Mouse (Mus musculus) midbrain, embryonic 13.5 days (tissue): Measurements from ENCODE around the gene Dapk3. TPM values are rescaled to one million over a fixed set of nuclear protein-coding genes. Genes with fewer than 3 reads are reported as not detected.

Source experiments
- ATAC-seq: fragments of 200-750 bp; cut with Nextera tagmentation; 2 replicates; pipeline ENCODE4 v1.8.0; 2017; ENCODE audit warnings: mild to moderate bottlenecking, moderate TSS enrichment, moderate library complexity
- H3K27ac ChIP-seq: fragments of 300-500 bp; sonication (generic); 2 replicates; pipeline ENCODE4 v1.5.1; 2015; ENCODE audit warnings: inconsistent platforms, mild to moderate bottlenecking, moderate library complexity
- H3K27me3 ChIP-seq: fragments of 300-500 bp; sonication (generic); 2 replicates; pipeline ENCODE4 v1.6.1; 2015; ENCODE audit warnings: mild to moderate bottlenecking, inconsistent platforms
- H3K36me3 ChIP-seq: fragments of 300-500 bp; sonication (generic); 2 replicates; pipeline ENCODE4 v1.6.1; 2015; ENCODE audit warnings: mild to moderate bottlenecking, inconsistent platforms
- H3K4me1 ChIP-seq: fragments of 300-500 bp; sonication (generic); replicated peaks from 2 replicates; pipeline ENCODE4 v1.6.1; 2015; ENCODE audit warnings: inconsistent platforms
- H3K4me2 ChIP-seq: fragments of 300-500 bp; sonication (generic); replicated peaks from 2 replicates; pipeline ENCODE4 v1.6.1; 2015; ENCODE audit warnings: moderate library complexity, mild to moderate bottlenecking, inconsistent platforms
- H3K4me3 ChIP-seq: fragments of 300-500 bp; sonication (generic); replicated peaks from 2 replicates; pipeline ENCODE4 v1.5.1; 2015; ENCODE audit warnings: mild to moderate bottlenecking, inconsistent platforms
- H3K9ac ChIP-seq: fragments of 300-500 bp; sonication (generic); replicated peaks from 2 replicates; pipeline ENCODE4 v1.6.1; 2015; ENCODE audit warnings: mild to moderate bottlenecking, inconsistent platforms
- H3K9me3 ChIP-seq: fragments of 300-500 bp; sonication (generic); 2 replicates; pipeline ENCODE4 v1.6.1; 2016; ENCODE audit warnings: mild to moderate bottlenecking, inconsistent platforms
- WGBS: fragments of 180-500 bp; shearing (Covaris S2); methylation state at CpG from one replicate; pipeline ENCODE4 v1.1.7; 2015; 5-methylcytosine and 5-hydroxymethylcytosine counted together
- polyA plus RNA-seq: library from polyadenylated mRNA; unstranded; fragments of >200 nt; fragmentation: Nextera tagmentation; extraction: Ambion mirVana; gene quantifications from 2 replicates; pipeline ENCODE4 v1.2.1, GENCODE M21; 2015

Gene Dapk3
- polyA plus RNA-seq, 1 experiment from 2014 or later: 67.3 TPM

GRCm38 (mm10) chr10:81140005-81140404, 42.8 kb upstream of the Dapk3 start:
- Histone ChIP-seq H3K9me3 (no peaks in the 10 kb centered on the region), H3K9ac (peak overlapping the region; percentile 94; the same call in 1 of the 2 replicates), H3K4me1 (peaks cover 61% of the 10 kb centered on the region), H3K4me3 (peak overlapping the region; percentile 67), H3K27me3 (peaks cover 10% of the 10 kb centered on the region), H3K27ac (peak overlapping the region; percentile 30; the same call in 1 of the 2 replicates), H3K36me3 (peaks cover 18% of the 10 kb centered on the region), H3K4me2 (peak overlapping the region; percentile 95)
- WGBS: 58% methylated on average over 8 of the region's 8 CpGs
- no peak for ATAC-seq

DNA sequence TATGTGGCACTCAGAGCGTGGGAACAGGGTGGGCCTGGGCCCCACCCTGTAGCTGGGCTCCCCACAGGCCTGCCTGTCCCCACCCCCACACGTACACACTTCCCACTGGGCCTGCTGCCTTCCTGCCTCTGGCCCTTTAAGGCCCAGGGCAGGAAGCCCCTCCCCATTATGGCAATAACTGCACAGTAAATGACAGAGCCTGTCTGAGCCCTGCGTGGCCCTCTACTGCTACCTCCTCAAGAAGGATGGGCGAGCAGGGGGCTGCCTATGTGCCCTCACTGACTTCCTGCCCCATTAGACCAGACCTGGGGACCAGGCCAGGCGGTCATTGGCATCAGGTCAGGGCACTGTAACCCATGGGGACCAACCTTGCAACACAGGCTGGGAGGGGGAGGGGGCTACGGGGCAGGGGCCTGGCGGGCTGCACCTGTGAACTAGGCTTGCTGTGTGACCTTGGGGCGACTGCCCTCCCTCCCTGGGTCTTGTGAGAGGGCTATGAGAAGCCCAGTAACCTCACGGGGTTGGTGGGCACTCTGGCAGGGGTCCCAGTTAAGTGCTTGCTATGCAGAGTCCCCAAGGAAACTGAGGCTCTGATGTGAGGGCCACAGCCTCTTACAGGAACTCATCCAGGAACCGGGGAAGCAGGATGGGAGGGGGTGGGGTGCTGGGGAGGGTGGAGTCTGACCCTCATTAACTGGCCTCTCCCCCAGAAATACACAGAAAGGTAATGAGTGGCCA, 41.9 kb upstream of the Dapk3 start:
- H3K4me3 ChIP-seq: no peak overlapping the region; the same call in 1 of the 2 replicates

DNA sequence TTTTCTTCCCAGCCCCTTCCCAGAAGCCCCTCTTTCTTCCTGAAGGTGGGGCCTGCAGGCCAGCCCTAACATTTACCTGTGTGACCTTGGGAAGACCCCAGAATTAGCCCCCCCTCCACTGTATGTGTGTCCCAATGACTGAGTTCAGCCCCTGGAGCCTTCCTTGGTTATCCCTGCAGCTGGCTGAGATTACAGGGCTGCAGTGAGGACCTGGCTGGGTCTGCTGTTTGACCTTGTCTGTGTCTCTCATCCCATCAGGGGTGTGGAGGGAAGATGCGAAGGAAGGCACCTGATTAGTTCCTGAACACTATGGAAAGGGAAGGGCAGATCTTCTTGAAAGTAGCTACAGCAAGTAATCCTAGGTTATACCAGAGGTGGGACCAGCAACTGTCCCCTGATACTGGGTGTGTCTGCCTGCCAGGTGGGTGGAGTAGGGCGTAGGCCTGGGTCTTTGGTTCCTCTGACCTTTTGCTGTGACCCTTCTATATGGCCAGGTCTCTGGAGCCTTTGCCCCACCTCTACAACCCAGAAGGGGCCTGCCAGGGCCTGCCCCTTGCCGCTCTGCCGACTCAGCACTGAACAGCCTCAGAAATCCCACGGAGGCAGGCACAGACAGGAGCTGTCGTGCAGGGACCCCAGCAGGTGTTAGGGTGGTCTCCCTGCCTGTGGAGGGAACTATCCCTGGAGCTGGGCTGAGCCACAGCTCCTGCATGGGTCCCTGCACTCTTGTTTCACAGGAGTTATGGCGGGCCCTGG, 41.2 kb upstream of the Dapk3 start:
- 85% methylated on average over 7 of the region's 7 CpGs for WGBS
- 0 out of 2 replicates have a peak overlapping the region, but pooled peaks have one; percentile 95 for H3K4me2 ChIP-seq
- H3K9me3 ChIP-seq: no peaks in the 10 kb centered on the region
- H3K4me1 ChIP-seq: peaks cover 50% of the 10 kb centered on the region
- no peak overlapping the region for H3K27ac ChIP-seq
- no peaks in the 10 kb centered on the region for H3K27me3 ChIP-seq
- no peak for ATAC-seq
- H3K9ac ChIP-seq: peak overlapping the region; percentile 32; the same call in 1 of the 2 replicates
- no peak overlapping the region for H3K4me3 ChIP-seq
- H3K36me3 ChIP-seq: peaks cover 34% of the 10 kb centered on the region

More for the DNA sequence above, 41.9 kb upstream of the Dapk3 start:
- 70% methylated on average over 10 of the region's 10 CpGs for WGBS
- Histone ChIP-seq H3K4me1 (peaks cover 53% of the 10 kb centered on the region), H3K27me3 (peaks cover under 1% of the 10 kb centered on the region; the same call in 1 of the 2 replicates), H3K4me2 (peak overlapping the region; percentile 95; the same call in 1 of the 2 replicates), H3K36me3 (peaks cover 27% of the 10 kb centered on the region), H3K9me3 (no peaks in the 10 kb centered on the region), H3K27ac (no peak overlapping the region), H3K9ac (peak overlapping the region; percentile 32)
- ATAC-seq: no peak

DNA sequence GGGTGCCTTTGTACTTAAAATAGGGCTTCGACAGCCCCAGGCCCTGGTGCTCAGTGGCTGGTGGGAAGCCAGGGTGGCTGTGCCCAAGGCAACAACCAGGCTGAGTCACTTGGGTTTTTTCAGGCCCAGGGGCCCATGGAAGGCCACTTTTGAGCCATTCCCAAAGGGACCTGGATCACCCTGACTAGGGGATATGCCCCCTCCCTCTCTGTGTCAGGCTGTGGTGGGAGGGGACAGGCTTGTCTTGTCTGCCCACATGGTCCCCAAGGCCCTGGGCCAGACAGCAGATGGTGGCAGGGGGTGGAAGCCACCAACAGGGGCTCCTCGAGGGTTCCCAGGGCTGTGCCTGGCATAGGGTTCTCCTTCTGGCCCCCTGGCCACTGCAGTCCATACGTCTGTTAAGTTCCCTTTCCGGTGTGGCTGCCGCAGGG, 40.2 kb upstream of the Dapk3 start:
- Histone ChIP-seq H3K4me3 (no peak overlapping the region), H3K9me3 (no peaks in the 10 kb centered on the region), H3K36me3 (peaks cover 43% of the 10 kb centered on the region), H3K4me2 (no peak overlapping the region), H3K27me3 (no peaks in the 10 kb centered on the region), H3K27ac (peak overlapping the region; percentile 47; the same call in 1 of the 2 replicates), H3K4me1 (peaks cover 50% of the 10 kb centered on the region), H3K9ac (peak overlapping the region; percentile 32; the same call in 1 of the 2 replicates)
- ATAC-seq: no peak
- 66% methylated on average over 5 of the region's 5 CpGs for WGBS

DNA sequence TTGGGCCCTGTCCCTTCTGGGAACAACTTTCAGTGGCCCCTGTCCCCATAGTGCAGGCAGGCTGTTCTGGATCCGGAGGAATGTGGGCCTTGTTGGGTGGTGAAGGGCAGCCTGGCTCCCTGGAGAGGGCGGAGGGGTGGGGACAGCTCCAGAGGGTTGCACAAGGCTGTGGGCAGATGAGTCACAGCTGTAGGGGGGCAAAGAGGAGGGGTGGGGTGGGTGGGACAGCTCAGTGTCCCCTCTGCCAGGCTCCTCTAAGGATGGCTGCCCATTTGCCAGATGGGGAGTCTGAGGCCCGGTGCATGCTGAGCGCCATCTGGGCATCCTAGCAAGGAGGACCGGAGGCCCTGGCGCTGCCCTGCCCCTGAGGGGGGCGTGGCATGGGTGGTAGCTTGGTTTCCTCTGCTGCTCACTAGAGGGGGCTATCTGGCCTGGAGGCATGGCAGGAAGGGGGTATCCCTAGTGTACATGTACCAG, 39.6 kb upstream of the Dapk3 start:
- Histone ChIP-seq H3K4me3 (no peak overlapping the region), H3K4me1 (peaks cover 47% of the 10 kb centered on the region), H3K9ac (no peak overlapping the region), H3K4me2 (no peak overlapping the region), H3K27ac (no peak overlapping the region; the same call in 1 of the 2 replicates), H3K27me3 (no peaks in the 10 kb centered on the region), H3K36me3 (peaks cover 50% of the 10 kb centered on the region), H3K9me3 (no peaks in the 10 kb centered on the region)
- WGBS: 90% methylated on average over 7 of the region's 7 CpGs
- no peak for ATAC-seq

- no peak for ATAC-seq
- H3K27me3 ChIP-seq: no peaks in the 10 kb centered on the region
- WGBS: 95% methylated on average over 52 of the region's 52 CpGs
- no peak overlapping the region for H3K4me2 ChIP-seq
- peaks cover 57% of the 10 kb centered on the region for H3K36me3 ChIP-seq
- H3K4me1 ChIP-seq: peaks cover 39% of the 10 kb centered on the region
- no peaks in the 10 kb centered on the region for H3K9me3 ChIP-seq
- H3K27ac ChIP-seq: no peak overlapping the region
- no peak overlapping the region for H3K4me3 ChIP-seq
- no peak overlapping the region for H3K9ac ChIP-seq
Observed at GRCm38 (mm10) chr10:81143845-81144437, 38.9 kb upstream of the Dapk3 start.

DNA sequence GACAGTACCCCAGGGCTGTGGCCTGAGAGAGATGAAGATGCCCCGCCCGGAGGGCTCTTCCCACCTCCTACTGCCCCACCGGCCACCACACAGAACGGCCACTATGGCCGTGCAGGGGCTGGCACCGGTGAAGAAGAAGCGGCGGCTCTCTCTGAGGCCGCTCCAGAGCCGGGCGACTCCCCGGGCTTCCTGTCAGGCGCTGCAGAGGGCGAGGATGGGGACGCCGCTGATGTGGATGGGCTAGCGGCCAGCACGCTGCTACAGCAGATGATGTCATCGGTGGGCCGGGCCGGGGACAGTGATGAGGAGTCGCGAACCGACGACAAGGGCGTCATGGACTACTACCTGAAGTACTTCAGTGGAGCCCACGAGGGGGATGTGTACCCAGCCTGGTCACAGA, 38.1 kb upstream of the Dapk3 start:
- Histone ChIP-seq H3K4me1 (peaks cover 32% of the 10 kb centered on the region), H3K9me3 (no peaks in the 10 kb centered on the region), H3K27ac (no peak overlapping the region), H3K36me3 (peaks cover 64% of the 10 kb centered on the region), H3K9ac (no peak overlapping the region), H3K4me2 (no peak overlapping the region), H3K4me3 (no peak overlapping the region), H3K27me3 (no peaks in the 10 kb centered on the region)
- 96% methylated on average over 27 of the region's 27 CpGs for WGBS
- no peak for ATAC-seq

DNA sequence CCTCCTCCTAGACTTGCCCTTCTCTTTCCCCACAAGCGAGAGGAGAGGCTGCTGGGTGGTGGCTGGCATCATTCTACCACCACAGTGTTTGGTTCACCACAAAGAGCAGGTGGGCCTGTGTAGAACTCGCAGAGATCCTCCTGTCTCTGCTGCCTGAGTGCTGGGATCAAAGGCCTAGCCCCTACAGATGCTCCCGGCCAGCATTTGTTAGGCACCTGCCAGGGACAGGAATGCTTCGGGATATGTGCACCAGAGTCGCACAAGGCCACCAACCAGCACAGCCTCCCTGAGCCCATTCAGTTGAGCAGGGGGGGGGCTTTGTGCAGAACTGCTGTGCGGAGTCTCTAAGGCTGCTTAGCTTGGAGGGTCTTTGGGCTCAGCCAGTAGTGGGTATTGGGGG, 37.5 kb upstream of the Dapk3 start:
- H3K4me2 ChIP-seq: no peak overlapping the region
- H3K4me3 ChIP-seq: no peak overlapping the region
- H3K36me3 ChIP-seq: peaks cover 71% of the 10 kb centered on the region
- H3K9me3 ChIP-seq: no peaks in the 10 kb centered on the region
- no peak overlapping the region for H3K9ac ChIP-seq
- H3K27me3 ChIP-seq: no peaks in the 10 kb centered on the region
- no peak overlapping the region for H3K27ac ChIP-seq
- no peak for ATAC-seq
- H3K4me1 ChIP-seq: peaks cover 26% of the 10 kb centered on the region
- 97% methylated on average over 6 of the region's 6 CpGs for WGBS

GRCm38 (mm10) chr10:81145778-81146177, 37.0 kb upstream of the Dapk3 start:
- Histone ChIP-seq H3K4me3 (no peak overlapping the region), H3K9ac (no peak overlapping the region), H3K27ac (no peak overlapping the region), H3K9me3 (no peaks in the 10 kb centered on the region), H3K27me3 (no peaks in the 10 kb centered on the region), H3K4me2 (no peak overlapping the region), H3K4me1 (peaks cover 21% of the 10 kb centered on the region), H3K36me3 (peaks cover 73% of the 10 kb centered on the region)
- no peak for ATAC-seq
- WGBS: 92% methylated on average over 7 of the region's 7 CpGs

GRCm38 (mm10) chr10:81146296-81146695, 36.5 kb upstream of the Dapk3 start:
- WGBS: 89% methylated on average over 4 of the region's 4 CpGs
- ATAC-seq: no peak
- no peak overlapping the region for H3K4me3 ChIP-seq
- H3K4me1 ChIP-seq: peaks cover 16% of the 10 kb centered on the region
- H3K36me3 ChIP-seq: peaks cover 73% of the 10 kb centered on the region
- no peak overlapping the region for H3K27ac ChIP-seq
- no peak overlapping the region for H3K9ac ChIP-seq
- H3K27me3 ChIP-seq: no peaks in the 10 kb centered on the region
- H3K4me2 ChIP-seq: no peak overlapping the region
- H3K9me3 ChIP-seq: no peaks in the 10 kb centered on the region

- Histone ChIP-seq H3K9ac (no peak overlapping the region), H3K27me3 (no peaks in the 10 kb centered on the region), H3K9me3 (no peaks in the 10 kb centered on the region), H3K4me3 (no peak overlapping the region), H3K36me3 (peaks cover 83% of the 10 kb centered on the region), H3K4me2 (no peak overlapping the region), H3K27ac (no peak overlapping the region), H3K4me1 (no peaks in the 10 kb centered on the region)
- no peak for ATAC-seq
- WGBS: 73% methylated on average over 6 of the region's 6 CpGs
Observed at GRCm38 (mm10) chr10:81151261-81151660, 31.5 kb upstream of the Dapk3 start.

GRCm38 (mm10) chr10:81152609-81153008, 30.2 kb upstream of the Dapk3 start:
- Histone ChIP-seq H3K4me2 (no peak overlapping the region), H3K4me3 (no peak overlapping the region), H3K4me1 (no peaks in the 10 kb centered on the region), H3K27ac (0 out of 2 replicates have a peak overlapping the region, but pooled peaks have one; percentile 19), H3K9me3 (no peaks in the 10 kb centered on the region), H3K9ac (no peak overlapping the region), H3K36me3 (peaks cover 83% of the 10 kb centered on the region), H3K27me3 (no peaks in the 10 kb centered on the region)
- 83% methylated on average over 12 of the region's 12 CpGs for WGBS
- ATAC-seq: no peak
